Mouse (Mus musculus): ENCODE measurements at regions not wholly inside any gene's neighbourhood (a gene's known extent, or its start where the extent isn't known, plus 50 kb on each side); places are given as distances from the start of the nearest gene placed in this dataset.
"Not testable (repeated sequence)": the region's sequence is repeated elsewhere in the genome, so short reads cannot be mapped to it uniquely, and the experiment has no call there.

GRCm38 (mm10) chr10:103910098-103910497 is 232.7 kb upstream of the Gm21293 start:
- DNase-seq (ENCODE audit: low spot score), result no peak

- no peak for DNase-seq (ENCODE audit: low spot score)
Observed at GRCm38 (mm10) chr10:103958183-103958582, 184.6 kb upstream of the Gm21293 start.

GRCm38 (mm10) chr10:103976059-103976458 is 166.7 kb upstream of the Gm21293 start:
- no peak for DNase-seq (ENCODE audit: low spot score)

GRCm38 (mm10) chr10:103984287-103984956 is 158.4 kb upstream of the Gm21293 start:
- DNase-seq (ENCODE audit: low spot score), result no peak

- no peak for DNase-seq (ENCODE audit: low spot score)
Observed at GRCm38 (mm10) chr10:104019540-104019939, 123.2 kb upstream of the Gm21293 start.

GRCm38 (mm10) chr10:104021593-104021992 is 121.2 kb upstream of the Gm21293 start:
- DNase-seq (ENCODE audit: low spot score), result no peak

- DNase-seq (ENCODE audit: low spot score), result no peak
Observed at GRCm38 (mm10) chr10:104028162-104028561, 114.6 kb upstream of the Gm21293 start.

GRCm38 (mm10) chr10:104032771-104033170 is 110.0 kb upstream of the Gm21293 start:
- DNase-seq (ENCODE audit: low spot score), result no peak

- DNase-seq (ENCODE audit: low spot score), result not testable (repeated sequence)
Observed at GRCm38 (mm10) chr10:104041729-104042386, 100.9 kb upstream of the Gm21293 start.

GRCm38 (mm10) chr10:104042387-104042775 is 100.4 kb upstream of the Gm21293 start:
- no peak for DNase-seq (ENCODE audit: low spot score)

GRCm38 (mm10) chr10:104043569-104043968 is 99.2 kb upstream of the Gm21293 start:
- no peak for DNase-seq (ENCODE audit: low spot score)
